Mouse (Mus musculus): ENCODE measurements at regions not wholly inside any gene's neighbourhood (a gene's known extent, or its start where the extent isn't known, plus 50 kb on each side); places are given as distances from the start of the nearest gene placed in this dataset.

DNA sequence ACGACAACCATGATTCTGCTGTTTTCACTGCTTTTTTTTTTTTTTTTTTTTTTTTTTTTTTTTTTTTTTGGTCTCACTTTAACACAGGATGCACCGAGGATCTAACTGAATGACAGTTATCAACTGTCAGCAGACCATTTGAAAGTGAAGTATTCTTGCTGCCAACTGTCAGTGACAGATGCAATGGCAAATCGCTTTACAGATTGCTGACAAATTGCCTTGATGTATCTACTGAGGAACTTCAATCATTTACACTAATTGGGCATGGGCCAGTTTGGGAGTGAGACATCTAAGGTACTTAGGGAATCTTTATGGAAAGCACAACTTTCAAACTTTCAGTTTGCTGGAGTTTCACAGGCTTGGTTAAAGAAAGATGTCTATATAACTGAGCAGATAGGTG lies 395.3 kb downstream of the Frk start:
- TF ChIP-seq ETS1 (conservative IDR thresholded peaks at IDR 0.05; ENCODE audit: low read depth, low read length) (no peak), CHD2 (IDR thresholded peaks at IDR 0.05; ENCODE audit: low read length) (no peak), KAT2A (IDR thresholded peaks at IDR 0.05; ENCODE audit: insufficient replicate concordance, low read length) (no peak), CTCF (conservative IDR thresholded peaks at IDR 0.05 in 1 of 2, IDR thresholded peaks at IDR 0.05 in 1 of 2; ENCODE audit: low read depth in 2 of 2, low read length in 2 of 2) (no peak), BHLHE40 (IDR thresholded peaks at IDR 0.05; ENCODE audit: low read depth, low read length) (no peak), SMC3 (IDR thresholded peaks at IDR 0.05; ENCODE audit: low read depth, low read length) (no peak), MAX (IDR thresholded peaks at IDR 0.05; ENCODE audit: low read length) (no peak), POLR2A (IDR thresholded peaks at IDR 0.05; ENCODE audit: low read depth, low read length) (no peak), POLR2AphosphoS2 (IDR thresholded peaks at IDR 0.05; ENCODE audit: low read depth, low read length) (no peak), ZC3H11A (IDR thresholded peaks at IDR 0.05; ENCODE audit: low read depth, low read length) (no peak), MYC (IDR thresholded peaks at IDR 0.05; ENCODE audit: low read depth, low read length) (no peak), UBTF (IDR thresholded peaks at IDR 0.05; ENCODE audit: low read depth, low read length) (no peak), IRF4 (IDR thresholded peaks at IDR 0.05; ENCODE audit: low read depth, low read length) (no peak), RAD21 (IDR thresholded peaks at IDR 0.05; ENCODE audit: low read depth, low read length) (no peak), MAFK (IDR thresholded peaks at IDR 0.05; ENCODE audit: insufficient replicate concordance, low read length) (no peak), NELFE (IDR thresholded peaks at IDR 0.05; ENCODE audit: low read depth, low read length) (no peak), CHD1 (IDR thresholded peaks at IDR 0.05; ENCODE audit: low read depth, low read length) (no peak), EP300 (IDR thresholded peaks at IDR 0.05; ENCODE audit: low read length) (no peak), RCOR1 (conservative IDR thresholded peaks at IDR 0.05; ENCODE audit: low read depth, low read length) (no peak)
- Histone ChIP-seq H3K27me3 (replicated peaks) (no peaks in the 10 kb centered on the region), H3K79me2 (replicated peaks; ENCODE audit: control insufficient read depth, extremely low read depth, insufficient read depth, poor library complexity, severe bottlenecking) (no peaks in the 10 kb centered on the region), H3K36me3 (replicated peaks in 1 of 2; ENCODE audit: control insufficient read depth in 1 of 2, insufficient read depth in 1 of 2, low read length in 1 of 2) (no peaks in the 10 kb centered on the region), H3K9ac (ENCODE audit: insufficient read depth, low read depth) (no peak overlapping the region), H3K4me3 (replicated peaks in 1 of 3; ENCODE audit: low read depth in 2 of 3, low read length in 2 of 3, poor library complexity in 1 of 3) (no peak overlapping the region), H3K4me2 (ENCODE audit: insufficient read depth, low read depth, poor library complexity, severe bottlenecking) (no peak overlapping the region), H3K9me3 (replicated peaks; ENCODE audit: low read length) (no peaks in the 10 kb centered on the region), H3K27ac (ENCODE audit: insufficient read depth, low read depth) (no peak overlapping the region), H3K4me1 (ENCODE audit: control insufficient read depth in 1 of 2, insufficient read depth in 2 of 2) (no peaks in the 10 kb centered on the region)
- no peak for DNase-seq (ENCODE audit: extremely low read depth)
- in situ Hi-C loops (cut with MboI; ENCODE audit: low pct_ligation_motif_present, low pct_unique_long_range_greater_than_20kb, low sequenced_read_pairs): no loop called here
- dilution Hi-C loops (cut with MboI; ENCODE audit: extremely low pct_ligation_motif_present, extremely low pct_unique_long_range_greater_than_20kb, low sequenced_read_pairs): no loop called here

DNA sequence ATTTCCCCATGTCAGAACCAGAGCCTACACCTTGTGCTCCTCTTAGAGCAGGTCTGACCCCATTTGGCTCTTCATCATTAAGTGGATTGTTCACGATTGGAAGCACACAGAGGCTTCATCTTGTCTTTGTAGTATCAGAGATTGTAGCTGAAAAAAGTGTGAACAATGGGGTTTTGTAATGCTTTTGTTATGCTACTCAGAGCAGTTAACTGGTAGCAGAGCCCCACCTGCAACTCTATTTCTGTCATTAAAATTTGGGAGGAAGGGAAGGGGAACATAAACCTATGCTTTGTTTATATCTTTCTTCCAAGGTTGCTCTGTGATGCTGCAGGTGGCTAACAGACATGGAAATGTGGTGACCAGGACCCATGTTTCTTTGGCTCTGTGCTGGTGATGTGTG lies 404.4 kb downstream of the Frk start:
- DNase-seq (ENCODE audit: extremely low read depth): no peak
- TF ChIP-seq CTCF (conservative IDR thresholded peaks at IDR 0.05 in 1 of 2, IDR thresholded peaks at IDR 0.05 in 1 of 2; ENCODE audit: low read depth in 2 of 2, low read length in 2 of 2) (no peak), MAX (IDR thresholded peaks at IDR 0.05; ENCODE audit: low read length) (no peak), USF2 (conservative IDR thresholded peaks at IDR 0.05; ENCODE audit: low read depth, low read length) (no peak), GABPA (IDR thresholded peaks at IDR 0.05; ENCODE audit: insufficient replicate concordance, low read depth, low read length) (no peak), SMC3 (IDR thresholded peaks at IDR 0.05; ENCODE audit: low read depth, low read length) (no peak), RAD21 (IDR thresholded peaks at IDR 0.05; ENCODE audit: low read depth, low read length) (no peak), POLR2AphosphoS2 (IDR thresholded peaks at IDR 0.05; ENCODE audit: low read depth, low read length) (no peak), MYC (IDR thresholded peaks at IDR 0.05; ENCODE audit: low read depth, low read length) (no peak), ETS1 (conservative IDR thresholded peaks at IDR 0.05; ENCODE audit: low read depth, low read length) (no peak), POLR2A (IDR thresholded peaks at IDR 0.05; ENCODE audit: low read depth, low read length) (no peak), MXI1 (IDR thresholded peaks at IDR 0.05; ENCODE audit: low read depth, low read length) (no peak), HCFC1 (IDR thresholded peaks at IDR 0.05; ENCODE audit: low read depth, low read length) (no peak), UBTF (IDR thresholded peaks at IDR 0.05; ENCODE audit: low read depth, low read length) (no peak), RCOR1 (conservative IDR thresholded peaks at IDR 0.05; ENCODE audit: low read depth, low read length) (no peak), KAT2A (IDR thresholded peaks at IDR 0.05; ENCODE audit: insufficient replicate concordance, low read length) (no peak), TBP (conservative IDR thresholded peaks at IDR 0.05; ENCODE audit: low read depth, low read length) (no peak), NELFE (IDR thresholded peaks at IDR 0.05; ENCODE audit: low read depth, low read length) (no peak)
- H3K4me1 ChIP-seq (ENCODE audit: control insufficient read depth in 1 of 2, insufficient read depth in 2 of 2): no peaks in the 10 kb centered on the region
- H3K36me3 ChIP-seq (replicated peaks in 1 of 2; ENCODE audit: control insufficient read depth in 1 of 2, insufficient read depth in 1 of 2, low read length in 1 of 2): no peaks in the 10 kb centered on the region
- dilution Hi-C loops (cut with MboI; ENCODE audit: extremely low pct_ligation_motif_present, extremely low pct_unique_long_range_greater_than_20kb, low sequenced_read_pairs): no loop called here
- no peaks in the 10 kb centered on the region for H3K79me2 ChIP-seq (replicated peaks; ENCODE audit: control insufficient read depth, extremely low read depth, insufficient read depth, poor library complexity, severe bottlenecking)
- no peak overlapping the region for H3K9ac ChIP-seq (ENCODE audit: insufficient read depth, low read depth)
- no peaks in the 10 kb centered on the region for H3K9me3 ChIP-seq (replicated peaks; ENCODE audit: low read length)
- in situ Hi-C loops (cut with MboI; ENCODE audit: low pct_ligation_motif_present, low pct_unique_long_range_greater_than_20kb, low sequenced_read_pairs): no loop called here
- H3K4me3 ChIP-seq (replicated peaks in 1 of 3; ENCODE audit: low read depth in 2 of 3, low read length in 2 of 3, poor library complexity in 1 of 3): no peak overlapping the region
- H3K27me3 ChIP-seq (replicated peaks): no peaks in the 10 kb centered on the region
- no peak overlapping the region for H3K27ac ChIP-seq (ENCODE audit: insufficient read depth, low read depth)
- no peak overlapping the region for H3K4me2 ChIP-seq (ENCODE audit: insufficient read depth, low read depth, poor library complexity, severe bottlenecking)

All from CH12.LX (cell line).